8 mouse cellular contexts compared by ENCODE assay signal in the genomic region with DNA sequence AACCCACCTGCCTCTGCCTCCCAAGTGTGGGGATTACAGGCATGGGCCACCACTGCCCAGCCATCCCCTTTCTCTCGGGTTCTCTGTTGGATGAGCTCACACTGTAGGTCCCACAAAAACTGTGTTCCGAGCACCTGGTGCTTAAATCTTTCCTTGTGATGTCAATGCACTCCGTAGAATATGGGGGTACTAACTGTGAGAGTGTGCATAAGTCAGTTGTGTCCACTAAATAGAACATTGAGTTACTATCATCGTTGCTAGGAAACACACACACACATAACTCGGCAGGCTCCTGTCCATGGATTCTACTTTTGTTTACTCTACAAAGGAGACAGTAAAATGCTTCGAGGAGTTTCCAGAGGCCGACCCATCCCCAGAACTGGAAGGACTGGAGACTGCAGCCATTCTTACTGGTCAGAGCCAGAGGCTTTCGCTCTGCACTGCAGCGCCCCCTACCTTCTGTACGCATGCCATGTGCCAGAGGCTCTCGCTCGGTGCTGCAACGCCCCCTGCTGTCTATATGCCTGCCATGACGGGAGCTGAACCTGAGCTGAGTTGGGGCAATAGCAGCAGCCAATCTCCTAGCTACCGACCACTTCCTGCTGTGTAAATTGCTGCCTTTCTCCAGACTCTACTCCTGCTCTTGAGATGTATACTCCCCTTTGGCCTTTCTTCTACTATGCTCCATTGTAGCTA. TPM values are rescaled to one million over a fixed set of nuclear protein-coding genes. Genes with fewer than 3 reads are reported as not detected.
DNase-seq lines count a peak whose midpoint lies in the region; ATAC-seq and TF ChIP-seq lines count a peak whose summit lies in the region.

No protein-coding gene starts in this region.

- peak; percentile 55 for ATAC-seq in heart, embryonic 11.5 days (replicated peaks; ENCODE audit: insufficient number of reproducible peaks, low FRiP score, low TSS enrichment)
- peak; percentile 82 for ATAC-seq in kidney, embryonic 15.5 days (replicated peaks; ENCODE audit: low FRiP score)
- peak; percentile 98 for ATAC-seq in monocyte, adult 5-6 weeks (replicated peaks; ENCODE audit: insufficient number of reproducible peaks, low FRiP score, low TSS enrichment, poor library complexity, severe bottlenecking)

- DNase-seq in B cell, adult 2 months: peak; percentile 96
- peak; percentile 93 for DNase-seq in liver
- DNase-seq in spleen, postnatal 36 days (ENCODE audit: low spot score in 2 of 2): peak; percentile 86 to 89

- no peak overlapping the region for H3K9ac ChIP-seq in heart, embryonic 11.5 days (ENCODE audit: low read depth, low read length)
- H3K9ac ChIP-seq in kidney, embryonic 15.5 days: no peak overlapping the region

- H3K4me2 ChIP-seq in heart, embryonic 11.5 days: no peak overlapping the region
- peak overlapping the region; percentile 10; the same call in 1 of the 2 replicates for H3K4me2 ChIP-seq in kidney, embryonic 15.5 days

- no peaks in the 10 kb centered on the region; the same call in 1 of the 2 replicates for H3K4me1 ChIP-seq in bone marrow macrophage, adult 2 months (ENCODE audit: control insufficient read depth, insufficient read depth, low read length)
- H3K4me1 ChIP-seq in embryonic fibroblast, embryonic 13.5 days (ENCODE audit: control insufficient read depth, insufficient read depth, low read length): peaks cover 2% of the 10 kb centered on the region; the same call in 1 of the 2 replicates
- H3K4me1 ChIP-seq in heart, embryonic 11.5 days (ENCODE audit: control insufficient read depth, insufficient read depth, low read length): no peaks in the 10 kb centered on the region
- peaks cover 10% of the 10 kb centered on the region; the same call in 1 of the 2 replicates for H3K4me1 ChIP-seq in kidney, embryonic 15.5 days

- H3K4me3 ChIP-seq in bone marrow macrophage, adult 2 months (ENCODE audit: insufficient read depth, low read length): no peak overlapping the region
- H3K4me3 ChIP-seq in embryonic fibroblast, embryonic 13.5 days (ENCODE audit: insufficient read depth, low read length): no peak overlapping the region
- H3K4me3 ChIP-seq in heart, embryonic 11.5 days (ENCODE audit: low read depth, low read length): no peak overlapping the region
- H3K4me3 ChIP-seq in kidney, embryonic 15.5 days (replicated peaks): no peak overlapping the region

- peak; percentile 100 for TF ChIP-seq CTCF in bone marrow macrophage, adult 2 months (IDR thresholded peaks at IDR 0.05; ENCODE audit: low read depth, low read length)
- peak; percentile 100 for TF ChIP-seq CTCF in embryonic fibroblast, embryonic 13.5 days (IDR thresholded peaks at IDR 0.05; ENCODE audit: borderline replicate concordance, insufficient read depth, low read length)

- H3K27ac ChIP-seq in bone marrow macrophage, adult 2 months (ENCODE audit: insufficient read depth, low read depth, low read length): no peak overlapping the region
- no peak overlapping the region for H3K27ac ChIP-seq in embryonic fibroblast, embryonic 13.5 days (ENCODE audit: insufficient read depth, low read length)
- H3K27ac ChIP-seq in heart, embryonic 11.5 days (ENCODE audit: low read depth, low read length): no peak overlapping the region
- H3K27ac ChIP-seq in kidney, embryonic 15.5 days: no peak overlapping the region

- H3K9me3 ChIP-seq in heart, embryonic 11.5 days (replicated peaks; ENCODE audit: control insufficient read depth, low read length): no peaks in the 10 kb centered on the region
- H3K9me3 ChIP-seq in kidney, embryonic 15.5 days (replicated peaks): no peaks in the 10 kb centered on the region

- H3K27me3 ChIP-seq in heart, embryonic 11.5 days (ENCODE audit: control insufficient read depth, insufficient read depth, low read length): peaks cover 6% of the 10 kb centered on the region; the same call in 1 of the 2 replicates
- H3K27me3 ChIP-seq in kidney, embryonic 15.5 days: no peaks in the 10 kb centered on the region; the same call in 1 of the 2 replicates

- no peak for TF ChIP-seq POLR2A in bone marrow macrophage, adult 2 months (IDR thresholded peaks at IDR 0.05; ENCODE audit: borderline replicate concordance, low read depth, low read length)
- no peak for TF ChIP-seq POLR2A in embryonic fibroblast, embryonic 13.5 days (IDR thresholded peaks at IDR 0.05; ENCODE audit: low read depth, low read length)

- no peaks in the 10 kb centered on the region for H3K36me3 ChIP-seq in heart, embryonic 11.5 days (ENCODE audit: control insufficient read depth, insufficient read depth, low read length)
- H3K36me3 ChIP-seq in kidney, embryonic 15.5 days: peaks cover 9% of the 10 kb centered on the region

- 29% methylated on average over 15 of the region's 15 CpGs for WGBS in heart, embryonic 11.5 days (ENCODE audit: insufficient replicate concordance)
- WGBS in kidney, embryonic 15.5 days: 24% methylated on average over 15 of the region's 15 CpGs

RNA-seq across cellular contexts. Expression of gene Rfng, which starts 8.1 kb away (rescaled TPM):
- polyA plus RNA-seq in bone marrow macrophage, adult 2 months (2012; ENCODE audit: insufficient read depth, insufficient read length, missing spikeins): 18.3 and 22.6 TPM in 2 replicates
- polyA plus RNA-seq in embryonic fibroblast, embryonic 13.5 days (2011; ENCODE audit: insufficient read length, low read depth, missing spikeins): 12.8 and 13.0 TPM in 2 replicates
- polyA plus RNA-seq in heart, embryonic 11.5 days (2014; fragmentation: Nextera tagmentation; extraction: Ambion mirVana): 15.0 and 16.5 TPM in 2 replicates
- 36.5 and 39.9 TPM in 2 replicates for polyA plus RNA-seq in kidney, embryonic 15.5 days (2015; fragmentation: Nextera tagmentation; extraction: Ambion mirVana)
- total RNA-seq in monocyte, adult 5-6 weeks (2017): 1.0 to 3.9 TPM (median 1.2 TPM) in 3 replicates

RNA-seq across cellular contexts. Expression of gene Gps1, which starts 8.2 kb away (rescaled TPM):
- polyA plus RNA-seq in bone marrow macrophage, adult 2 months (2012; ENCODE audit: insufficient read depth, insufficient read length, missing spikeins): 34.7 and 41.1 TPM in 2 replicates
- polyA plus RNA-seq in embryonic fibroblast, embryonic 13.5 days (2011; ENCODE audit: insufficient read length, low read depth, missing spikeins): 103 and 112 TPM in 2 replicates
- polyA plus RNA-seq in heart, embryonic 11.5 days (2014; fragmentation: Nextera tagmentation; extraction: Ambion mirVana): 166 and 179 TPM in 2 replicates
- 200 and 215 TPM in 2 replicates for polyA plus RNA-seq in kidney, embryonic 15.5 days (2015; fragmentation: Nextera tagmentation; extraction: Ambion mirVana)
- 55.0 to 59.6 TPM (median 55.7 TPM) in 3 replicates for total RNA-seq in monocyte, adult 5-6 weeks (2017)

RNA-seq across cellular contexts. Expression of gene Hmga1b, which starts 13.3 kb away (rescaled TPM):
- polyA plus RNA-seq in bone marrow macrophage, adult 2 months (2012; ENCODE audit: insufficient read depth, insufficient read length, missing spikeins): 13.2 and 32.4 TPM in 2 replicates
- 1.3 and 15.2 TPM in 2 replicates for polyA plus RNA-seq in embryonic fibroblast, embryonic 13.5 days (2011; ENCODE audit: insufficient read length, low read depth, missing spikeins)
- polyA plus RNA-seq in heart, embryonic 11.5 days (2014; fragmentation: Nextera tagmentation; extraction: Ambion mirVana): 4.5 and 5.8 TPM in 2 replicates
- polyA plus RNA-seq in kidney, embryonic 15.5 days (2015; fragmentation: Nextera tagmentation; extraction: Ambion mirVana): 3.8 and 6.1 TPM in 2 replicates
- total RNA-seq in monocyte, adult 5-6 weeks (2017): 2.3 to 66.8 TPM (median 12.5 TPM) in 3 replicates

RNA-seq across cellular contexts. Expression of gene Dus1l, which starts 20.3 kb away (rescaled TPM):
- 22.7 and 28.5 TPM in 2 replicates for polyA plus RNA-seq in bone marrow macrophage, adult 2 months (2012; ENCODE audit: insufficient read depth, insufficient read length, missing spikeins)
- 23.7 and 24.0 TPM in 2 replicates for polyA plus RNA-seq in embryonic fibroblast, embryonic 13.5 days (2011; ENCODE audit: insufficient read length, low read depth, missing spikeins)
- 50.0 and 59.9 TPM in 2 replicates for polyA plus RNA-seq in heart, embryonic 11.5 days (2014; fragmentation: Nextera tagmentation; extraction: Ambion mirVana)
- polyA plus RNA-seq in kidney, embryonic 15.5 days (2015; fragmentation: Nextera tagmentation; extraction: Ambion mirVana): 74.2 and 87.2 TPM in 2 replicates
- total RNA-seq in monocyte, adult 5-6 weeks (2017): 25.1 to 42.4 TPM (median 31.8 TPM) in 3 replicates

RNA-seq across cellular contexts. Expression of gene Cbr2, which starts 44.0 kb away (rescaled TPM):
- 57.0 and 81.4 TPM in 2 replicates for polyA plus RNA-seq in bone marrow macrophage, adult 2 months (2012; ENCODE audit: insufficient read depth, insufficient read length, missing spikeins)
- 27.8 and 30.7 TPM in 2 replicates for polyA plus RNA-seq in embryonic fibroblast, embryonic 13.5 days (2011; ENCODE audit: insufficient read length, low read depth, missing spikeins)
- 0.36 and 1.0 TPM in 2 replicates for polyA plus RNA-seq in heart, embryonic 11.5 days (2014; fragmentation: Nextera tagmentation; extraction: Ambion mirVana)
- 2.4 and 3.4 TPM in 2 replicates for polyA plus RNA-seq in kidney, embryonic 15.5 days (2015; fragmentation: Nextera tagmentation; extraction: Ambion mirVana)
- total RNA-seq in monocyte, adult 5-6 weeks (2017): 2.0 TPM in 1 of 3 replicates, not detected in the others
